Mouse (Mus musculus): ENCODE results near the gene Irf4. TPM values are rescaled to one million over a fixed set of nuclear protein-coding genes. Genes with fewer than 3 reads are reported as not detected.
A peak's percentile ranks its signal among the peaks of the same experiment; 100 is the strongest.

Gene Irf4
- polyA plus RNA-seq, 1 experiment = 0.01 TPM

DNA sequence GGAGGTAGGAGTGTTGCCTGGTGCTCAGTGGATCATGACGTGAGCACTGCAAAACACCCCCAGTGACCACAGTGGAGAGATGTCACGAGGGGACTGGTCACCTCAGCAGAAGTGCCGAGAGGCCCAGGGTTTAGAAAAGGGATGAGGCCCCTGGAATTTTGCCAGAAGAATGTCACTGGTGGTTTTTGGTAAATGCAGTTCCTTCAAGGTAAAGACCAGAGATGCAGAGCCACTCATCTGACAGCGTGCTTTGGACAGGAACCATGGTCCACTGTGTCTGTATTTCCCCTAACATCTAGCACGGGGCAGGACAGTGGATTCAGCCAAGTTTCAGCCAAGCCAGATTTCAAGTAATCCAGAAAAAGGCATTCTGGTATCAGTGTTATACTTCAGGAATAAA, 12.3 kb upstream of the Irf4 start:
- no peaks in the 10 kb centered on the region for H3K36me3 ChIP-seq (ENCODE audit: control insufficient read depth, insufficient read depth)
- no peaks in the 10 kb centered on the region for H3K79me2 ChIP-seq (ENCODE audit: control insufficient read depth, insufficient read depth)
- TF ChIP-seq MYOG (IDR thresholded peaks at IDR 0.05; ENCODE audit: control insufficient read depth in 1 of 3, insufficient read depth in 1 of 3, insufficient read length in 2 of 3, low read depth in 2 of 3) = no peak
- no peak for TF ChIP-seq MAX (IDR thresholded peaks at IDR 0.05; ENCODE audit: low read depth)
- no peak for TF ChIP-seq USF1 (IDR thresholded peaks at IDR 0.05; ENCODE audit: low read depth)
- no peak for TF ChIP-seq MYOD1 (IDR thresholded peaks at IDR 0.05; ENCODE audit: control insufficient read depth in 1 of 3, insufficient read length in 2 of 3, low read depth in 2 of 3)
- TF ChIP-seq TCF3 (IDR thresholded peaks at IDR 0.05; ENCODE audit: insufficient read length, low read depth) = no peak
- no peak for TF ChIP-seq REST (IDR thresholded peaks at IDR 0.05; ENCODE audit: insufficient read depth, insufficient read length)
- no peak for TF ChIP-seq POLR2AphosphoS2 (IDR thresholded peaks at IDR 0.05; ENCODE audit: insufficient read length, low read depth)
- no peak for TF ChIP-seq TCF12 (IDR thresholded peaks at IDR 0.05; ENCODE audit: insufficient read depth, poor library complexity, severe bottlenecking)
- no peak for TF ChIP-seq SRF (IDR thresholded peaks at IDR 0.05; ENCODE audit: control insufficient read depth, insufficient read length, low read depth)
- TF ChIP-seq CEBPB (IDR thresholded peaks at IDR 0.05; ENCODE audit: insufficient read depth, poor library complexity, severe bottlenecking) = no peak
- no peak for TF ChIP-seq POLR2A (IDR thresholded peaks at IDR 0.05; ENCODE audit: insufficient read length, low read depth)
- no peak overlapping the region for H3ac ChIP-seq (ENCODE audit: control insufficient read depth, insufficient read length)
- H3K27me3 ChIP-seq (ENCODE audit: control insufficient read depth, insufficient read depth, insufficient read length) = no peaks in the 10 kb centered on the region
- no peak overlapping the region for H3K4me3 ChIP-seq
- no peak overlapping the region for H3K4me2 ChIP-seq (ENCODE audit: low read depth)

GRCm38 (mm10) chr13:30737257-30737656, 11.8 kb upstream of the Irf4 start:
- Histone ChIP-seq H3K36me3 (ENCODE audit: control insufficient read depth, insufficient read depth) (no peaks in the 10 kb centered on the region), H3K27me3 (ENCODE audit: control insufficient read depth, insufficient read depth, insufficient read length) (no peaks in the 10 kb centered on the region), H3K4me2 (ENCODE audit: low read depth) (no peak overlapping the region), H3K79me2 (ENCODE audit: control insufficient read depth, insufficient read depth) (no peaks in the 10 kb centered on the region), H3ac (ENCODE audit: control insufficient read depth, insufficient read length) (no peak overlapping the region), H3K4me3 (no peak overlapping the region)
- TF ChIP-seq SRF (IDR thresholded peaks at IDR 0.05; ENCODE audit: control insufficient read depth, insufficient read length, low read depth) = no peak
- no peak for TF ChIP-seq REST (IDR thresholded peaks at IDR 0.05; ENCODE audit: insufficient read depth, insufficient read length)
- no peak for TF ChIP-seq USF1 (IDR thresholded peaks at IDR 0.05; ENCODE audit: low read depth)
- TF ChIP-seq TCF12 (IDR thresholded peaks at IDR 0.05; ENCODE audit: insufficient read depth, poor library complexity, severe bottlenecking) = no peak
- TF ChIP-seq MYOD1 (IDR thresholded peaks at IDR 0.05; ENCODE audit: control insufficient read depth in 1 of 3, insufficient read length in 2 of 3, low read depth in 2 of 3) = no peak
- TF ChIP-seq E2F4 (IDR thresholded peaks at IDR 0.05; ENCODE audit: insufficient read depth) = no peak

DNA sequence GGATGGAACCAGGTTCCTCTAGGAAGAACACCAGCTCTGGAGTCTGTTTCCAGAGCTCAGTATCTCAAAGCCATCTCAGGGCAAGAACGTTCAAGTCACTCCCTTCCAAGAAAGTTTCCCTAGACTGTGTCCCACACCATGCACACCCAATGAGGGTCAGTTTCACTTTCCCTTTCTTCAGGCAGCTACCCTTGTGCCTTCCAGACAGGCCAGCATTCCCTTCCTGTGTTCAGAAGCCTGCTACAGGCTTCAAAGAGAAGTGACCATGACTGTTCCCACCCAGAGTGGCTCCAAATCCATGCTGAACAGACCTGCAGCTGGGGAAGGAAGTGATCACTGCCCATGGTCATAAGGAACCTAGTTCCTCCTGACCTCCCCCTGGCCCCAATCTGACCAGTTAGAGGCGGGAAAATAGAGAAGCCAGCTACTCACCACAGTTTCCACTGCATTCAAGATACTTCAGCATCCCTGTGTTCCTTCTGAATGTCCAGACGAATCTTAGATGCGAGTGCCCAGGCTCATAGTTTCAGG, 10.7 kb upstream of the Irf4 start:
- Histone ChIP-seq H3K79me2 (ENCODE audit: control insufficient read depth, insufficient read depth) (no peaks in the 10 kb centered on the region), H3ac (ENCODE audit: control insufficient read depth, insufficient read length) (no peak overlapping the region), H3K4me3 (no peak overlapping the region), H3K4me2 (ENCODE audit: low read depth) (peak overlapping the region; percentile 30), H3K36me3 (ENCODE audit: control insufficient read depth, insufficient read depth) (no peaks in the 10 kb centered on the region), H3K27me3 (ENCODE audit: control insufficient read depth, insufficient read depth, insufficient read length) (no peaks in the 10 kb centered on the region)
- TF ChIP-seq TCF12 (IDR thresholded peaks at IDR 0.05; ENCODE audit: insufficient read depth, poor library complexity, severe bottlenecking) (no peak), MYOG (IDR thresholded peaks at IDR 0.05; ENCODE audit: control insufficient read depth in 1 of 3, insufficient read depth in 1 of 3, insufficient read length in 2 of 3, low read depth in 2 of 3) (no peak), USF1 (IDR thresholded peaks at IDR 0.05; ENCODE audit: low read depth) (no peak)

GRCm38 (mm10) chr13:30741172-30741571, 7.9 kb upstream of the Irf4 start:
- TF ChIP-seq REST (IDR thresholded peaks at IDR 0.05; ENCODE audit: insufficient read depth, insufficient read length) (no peak), POLR2A (IDR thresholded peaks at IDR 0.05; ENCODE audit: insufficient read length, low read depth) (no peak), SRF (IDR thresholded peaks at IDR 0.05; ENCODE audit: control insufficient read depth, insufficient read length, low read depth) (no peak), E2F4 (IDR thresholded peaks at IDR 0.05; ENCODE audit: insufficient read depth) (no peak), MYOG (IDR thresholded peaks at IDR 0.05; ENCODE audit: control insufficient read depth in 1 of 3, insufficient read depth in 1 of 3, insufficient read length in 2 of 3, low read depth in 2 of 3) (no peak), TCF12 (IDR thresholded peaks at IDR 0.05; ENCODE audit: insufficient read depth, poor library complexity, severe bottlenecking) (no peak), CEBPB (IDR thresholded peaks at IDR 0.05; ENCODE audit: insufficient read depth, poor library complexity, severe bottlenecking) (no peak), MAX (IDR thresholded peaks at IDR 0.05; ENCODE audit: low read depth) (no peak), USF1 (IDR thresholded peaks at IDR 0.05; ENCODE audit: low read depth) (no peak), TCF3 (IDR thresholded peaks at IDR 0.05; ENCODE audit: insufficient read length, low read depth) (no peak), POLR2AphosphoS2 (IDR thresholded peaks at IDR 0.05; ENCODE audit: insufficient read length, low read depth) (no peak)
- Histone ChIP-seq H3K4me2 (ENCODE audit: low read depth) (no peak overlapping the region), H3K27me3 (ENCODE audit: control insufficient read depth, insufficient read depth, insufficient read length) (peaks cover 5% of the 10 kb centered on the region), H3ac (ENCODE audit: control insufficient read depth, insufficient read length) (no peak overlapping the region), H3K79me2 (ENCODE audit: control insufficient read depth, insufficient read depth) (no peaks in the 10 kb centered on the region), H3K4me3 (no peak overlapping the region), H3K36me3 (ENCODE audit: control insufficient read depth, insufficient read depth) (no peaks in the 10 kb centered on the region)

DNA sequence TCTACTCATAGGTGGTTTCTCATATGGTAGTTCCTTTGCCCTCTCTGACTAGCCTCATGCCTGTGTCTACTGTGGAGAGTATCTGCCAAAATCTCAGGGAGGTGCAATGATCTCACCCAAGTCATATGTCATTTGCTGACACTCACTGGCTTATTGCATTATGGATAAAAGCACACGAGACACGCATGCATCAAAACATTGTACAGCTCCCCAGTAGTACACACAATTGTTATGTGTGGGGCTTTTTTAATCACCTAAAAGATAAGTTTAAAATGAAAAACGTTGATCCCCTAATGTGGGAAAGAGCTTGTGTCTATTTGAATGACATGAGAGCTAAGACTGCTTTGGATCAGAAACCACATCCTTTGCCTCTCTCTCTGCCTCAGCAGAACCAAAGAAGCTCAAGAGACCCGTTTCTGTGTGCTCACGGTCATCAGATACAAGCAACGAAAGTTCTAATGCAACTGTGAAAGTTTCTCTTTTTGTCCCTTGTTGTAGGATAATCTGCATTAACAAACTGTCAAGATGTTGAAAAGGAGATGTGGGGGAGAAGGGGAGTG, 6.5 kb upstream of the Irf4 start:
- Histone ChIP-seq H3K4me2 (ENCODE audit: low read depth) (no peak overlapping the region), H3K4me3 (no peak overlapping the region), H3K79me2 (ENCODE audit: control insufficient read depth, insufficient read depth) (no peaks in the 10 kb centered on the region), H3ac (ENCODE audit: control insufficient read depth, insufficient read length) (no peak overlapping the region), H3K27me3 (ENCODE audit: control insufficient read depth, insufficient read depth, insufficient read length) (peaks cover 5% of the 10 kb centered on the region), H3K36me3 (ENCODE audit: control insufficient read depth, insufficient read depth) (no peaks in the 10 kb centered on the region)
- no peak for TF ChIP-seq REST (IDR thresholded peaks at IDR 0.05; ENCODE audit: insufficient read depth, insufficient read length)
- TF ChIP-seq POLR2A (IDR thresholded peaks at IDR 0.05; ENCODE audit: insufficient read length, low read depth) = no peak
- TF ChIP-seq TCF3 (IDR thresholded peaks at IDR 0.05; ENCODE audit: insufficient read length, low read depth) = no peak
- no peak for TF ChIP-seq TCF12 (IDR thresholded peaks at IDR 0.05; ENCODE audit: insufficient read depth, poor library complexity, severe bottlenecking)
- TF ChIP-seq MYOG (IDR thresholded peaks at IDR 0.05; ENCODE audit: control insufficient read depth in 1 of 3, insufficient read depth in 1 of 3, insufficient read length in 2 of 3, low read depth in 2 of 3) = no peak
- no peak for TF ChIP-seq SRF (IDR thresholded peaks at IDR 0.05; ENCODE audit: control insufficient read depth, insufficient read length, low read depth)
